Mouse (Mus musculus): ENCODE results near the gene Anp32e. TPM values are rescaled to one million over a fixed set of nuclear protein-coding genes. Genes with fewer than 3 reads are reported as not detected.

Anp32e gene
- total RNA-seq, 1 experiment: 50.8 TPM

GRCm38 (mm10) chr3:95899800-95900524 lies 29.1 kb upstream of the Anp32e start:
- no peak overlapping the region for H3K27ac ChIP-seq (ENCODE audit: insufficient read depth, low read depth, low read length, poor library complexity, severe bottlenecking)
- H3K36me3 ChIP-seq (ENCODE audit: control insufficient read depth, insufficient read depth, low read length, poor library complexity, severe bottlenecking): peaks cover 6% of the 10 kb centered on the region
- no peak for TF ChIP-seq ZNF384 (IDR thresholded peaks at IDR 0.05; ENCODE audit: low read depth, low read length)
- TF ChIP-seq HCFC1 (IDR thresholded peaks at IDR 0.05; ENCODE audit: borderline replicate concordance, insufficient read depth, low read length): no peak
- TF ChIP-seq CHD2 (IDR thresholded peaks at IDR 0.05; ENCODE audit: low read depth, low read length): no peak
- no peak for TF ChIP-seq MAFK (IDR thresholded peaks at IDR 0.05; ENCODE audit: insufficient read depth, low read depth, low read length)
- no peak for TF ChIP-seq ZC3H11A (IDR thresholded peaks at IDR 0.05; ENCODE audit: borderline replicate concordance, low read depth, low read length)
- no peak overlapping the region for H3K4me3 ChIP-seq (ENCODE audit: insufficient read depth in 1 of 2, low read depth in 1 of 2, low read length in 2 of 2, poor library complexity in 1 of 2, severe bottlenecking in 1 of 2)
- DNase-seq (ENCODE audit: low read depth, low spot score): no peak
- H3K9ac ChIP-seq (ENCODE audit: insufficient read depth, low read depth, low read length, poor library complexity, severe bottlenecking): no peak overlapping the region
- in situ Hi-C loops (cut with MboI; ENCODE audit: low sequenced_read_pairs in 2 of 2, unreplicated experiment in 2 of 2): no loop called here
- peaks cover 2 to 19% of the 10 kb centered on the region in 2 experiments; a peak in 3 of 4 replicates for H3K4me1 ChIP-seq (ENCODE audit: control insufficient read depth in 2 of 2, insufficient read depth in 2 of 2, low read length in 2 of 2, poor library complexity in 1 of 2)
- no peaks in the 10 kb centered on the region for H3K9me3 ChIP-seq (ENCODE audit: control insufficient read depth, insufficient read depth, low read depth, low read length)

GRCm38 (mm10) chr3:95901616-95902372 lies 27.3 kb upstream of the Anp32e start:
- H3K4me3 ChIP-seq (ENCODE audit: insufficient read depth in 1 of 2, low read depth in 1 of 2, low read length in 2 of 2, poor library complexity in 1 of 2, severe bottlenecking in 1 of 2): no peak overlapping the region
- no peak overlapping the region for H3K27ac ChIP-seq (ENCODE audit: insufficient read depth, low read depth, low read length, poor library complexity, severe bottlenecking)
- peaks cover 3% of the 10 kb centered on the region; the same call in 1 of the 2 replicates for H3K36me3 ChIP-seq (ENCODE audit: control insufficient read depth, insufficient read depth, low read length, poor library complexity, severe bottlenecking)
- no peak for DNase-seq (ENCODE audit: low read depth, low spot score)
- peaks cover 4 to 17% of the 10 kb centered on the region in 2 experiments; a peak in 3 of 4 replicates for H3K4me1 ChIP-seq (ENCODE audit: control insufficient read depth in 2 of 2, insufficient read depth in 2 of 2, low read length in 2 of 2, poor library complexity in 1 of 2)
- in situ Hi-C loops (cut with MboI; ENCODE audit: low sequenced_read_pairs in 2 of 2, unreplicated experiment in 2 of 2): no loop called here
- TF ChIP-seq ZNF384 (IDR thresholded peaks at IDR 0.05; ENCODE audit: low read depth, low read length): no peak
- TF ChIP-seq ZC3H11A (IDR thresholded peaks at IDR 0.05; ENCODE audit: borderline replicate concordance, low read depth, low read length): no peak
- no peak for TF ChIP-seq CHD2 (IDR thresholded peaks at IDR 0.05; ENCODE audit: low read depth, low read length)
- no peak for TF ChIP-seq MAFK (IDR thresholded peaks at IDR 0.05; ENCODE audit: insufficient read depth, low read depth, low read length)
- no peak for TF ChIP-seq HCFC1 (IDR thresholded peaks at IDR 0.05; ENCODE audit: borderline replicate concordance, insufficient read depth, low read length)
- H3K9ac ChIP-seq (ENCODE audit: insufficient read depth, low read depth, low read length, poor library complexity, severe bottlenecking): no peak overlapping the region
- H3K9me3 ChIP-seq (ENCODE audit: control insufficient read depth, insufficient read depth, low read depth, low read length): no peaks in the 10 kb centered on the region

- TF ChIP-seq ZNF384 (IDR thresholded peaks at IDR 0.05; ENCODE audit: low read depth, low read length) (no peak), ZC3H11A (IDR thresholded peaks at IDR 0.05; ENCODE audit: borderline replicate concordance, low read depth, low read length) (no peak), MAFK (IDR thresholded peaks at IDR 0.05; ENCODE audit: insufficient read depth, low read depth, low read length) (no peak), HCFC1 (IDR thresholded peaks at IDR 0.05; ENCODE audit: borderline replicate concordance, insufficient read depth, low read length) (no peak), CHD2 (IDR thresholded peaks at IDR 0.05; ENCODE audit: low read depth, low read length) (no peak)
- Histone ChIP-seq H3K4me1 (ENCODE audit: control insufficient read depth in 2 of 2, insufficient read depth in 2 of 2, low read length in 2 of 2, poor library complexity in 1 of 2) (peaks cover 4 to 17% of the 10 kb centered on the region in 2 experiments; a peak in 3 of 4 replicates), H3K4me3 (ENCODE audit: insufficient read depth in 1 of 2, low read depth in 1 of 2, low read length in 2 of 2, poor library complexity in 1 of 2, severe bottlenecking in 1 of 2) (no peak overlapping the region), H3K27ac (ENCODE audit: insufficient read depth, low read depth, low read length, poor library complexity, severe bottlenecking) (no peak overlapping the region), H3K9me3 (ENCODE audit: control insufficient read depth, insufficient read depth, low read depth, low read length) (no peaks in the 10 kb centered on the region), H3K36me3 (ENCODE audit: control insufficient read depth, insufficient read depth, low read length, poor library complexity, severe bottlenecking) (peaks cover 3% of the 10 kb centered on the region; the same call in 1 of the 2 replicates), H3K9ac (ENCODE audit: insufficient read depth, low read depth, low read length, poor library complexity, severe bottlenecking) (no peak overlapping the region)
- DNase-seq (ENCODE audit: low read depth, low spot score): no peak
- in situ Hi-C loops (cut with MboI; ENCODE audit: low sequenced_read_pairs in 2 of 2, unreplicated experiment in 2 of 2): no loop called here
Measured at GRCm38 (mm10) chr3:95902373-95902625, 26.7 kb upstream of the Anp32e start.

- TF ChIP-seq HCFC1 (IDR thresholded peaks at IDR 0.05; ENCODE audit: borderline replicate concordance, insufficient read depth, low read length) (no peak), CHD2 (IDR thresholded peaks at IDR 0.05; ENCODE audit: low read depth, low read length) (no peak), ZC3H11A (IDR thresholded peaks at IDR 0.05; ENCODE audit: borderline replicate concordance, low read depth, low read length) (no peak), MAFK (IDR thresholded peaks at IDR 0.05; ENCODE audit: insufficient read depth, low read depth, low read length) (no peak), ZNF384 (IDR thresholded peaks at IDR 0.05; ENCODE audit: low read depth, low read length) (no peak)
- Histone ChIP-seq H3K9ac (ENCODE audit: insufficient read depth, low read depth, low read length, poor library complexity, severe bottlenecking) (no peak overlapping the region), H3K4me1 (ENCODE audit: control insufficient read depth in 2 of 2, insufficient read depth in 2 of 2, low read length in 2 of 2, poor library complexity in 1 of 2) (peaks cover 4 to 17% of the 10 kb centered on the region in 2 experiments; a peak in 3 of 4 replicates), H3K36me3 (ENCODE audit: control insufficient read depth, insufficient read depth, low read length, poor library complexity, severe bottlenecking) (peaks cover 3% of the 10 kb centered on the region; the same call in 1 of the 2 replicates), H3K9me3 (ENCODE audit: control insufficient read depth, insufficient read depth, low read depth, low read length) (no peaks in the 10 kb centered on the region), H3K4me3 (ENCODE audit: insufficient read depth in 1 of 2, low read depth in 1 of 2, low read length in 2 of 2, poor library complexity in 1 of 2, severe bottlenecking in 1 of 2) (no peak overlapping the region), H3K27ac (ENCODE audit: insufficient read depth, low read depth, low read length, poor library complexity, severe bottlenecking) (no peak overlapping the region)
- no peak for DNase-seq (ENCODE audit: low read depth, low spot score)
- in situ Hi-C loops (cut with MboI; ENCODE audit: low sequenced_read_pairs in 2 of 2, unreplicated experiment in 2 of 2): no loop called here
Measured at GRCm38 (mm10) chr3:95902643-95903042, 26.4 kb upstream of the Anp32e start.

Data from ES-E14 (cell line).